Mouse (Mus musculus): ENCODE results near the gene Bex2.

DNA sequence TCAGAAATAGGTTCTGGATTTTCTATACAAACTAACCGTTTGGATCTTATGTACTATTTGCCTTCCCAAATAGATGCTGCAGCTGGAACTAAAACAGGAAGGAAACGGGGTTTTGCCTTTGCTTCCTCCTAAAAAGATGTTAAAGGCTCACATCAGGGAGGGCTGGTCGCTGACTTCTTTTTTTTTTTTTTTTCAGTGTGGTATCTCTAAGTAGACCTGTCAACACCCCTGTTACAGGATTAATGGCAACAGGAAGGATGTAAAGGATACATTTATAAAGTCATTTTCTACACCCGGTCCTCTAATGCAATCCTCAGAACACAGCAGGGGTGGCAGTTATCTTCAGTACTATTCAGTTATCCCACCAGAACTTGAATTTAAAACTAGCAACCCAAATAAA, 47.0 kb upstream of the Bex2 start:
- TF ChIP-seq ZMIZ1 (IDR thresholded peaks at IDR 0.05; ENCODE audit: low read depth, low read length) (no peak), CTCF (conservative IDR thresholded peaks at IDR 0.05 in 1 of 2, IDR thresholded peaks at IDR 0.05 in 1 of 2; ENCODE audit: low read depth in 2 of 2, low read length in 2 of 2) (no peak), CHD1 (IDR thresholded peaks at IDR 0.05; ENCODE audit: low read depth, low read length) (no peak), POLR2A (IDR thresholded peaks at IDR 0.05; ENCODE audit: low read depth, low read length) (no peak), E2F4 (IDR thresholded peaks at IDR 0.05; ENCODE audit: insufficient replicate concordance, low read depth, low read length) (no peak)

Data from CH12.LX (cell line).